16 mouse cellular contexts compared by ENCODE assay signal in genomic region chr1:36224648-36225047, GRCm38 (mm10). TPM values are rescaled to one million over a fixed set of nuclear protein-coding genes. Genes with fewer than 3 reads are reported as not detected.
DNase-seq lines count a peak whose midpoint lies in the region; ATAC-seq and TF ChIP-seq lines count a peak whose summit lies in the region.
"Had no signal": no experiment of that assay in that cellular context is flagged by ENCODE, and none has a peak within 500 bp of the region (broad histone marks: within the 10 kb centered on the region; RNA-seq: fewer than 3 reads in every experiment).

No protein-coding gene starts in this region.

- no peak overlapping the region for H3K4me2 ChIP-seq in hindbrain, postnatal 0 days (ENCODE audit: low read depth, low read length)
- no peak overlapping the region for H3K4me2 ChIP-seq in hindbrain, embryonic 16.5 days (ENCODE audit: low read length)
- no peak overlapping the region for H3K4me2 ChIP-seq in midbrain, embryonic 14.5 days (ENCODE audit: low read length)
- no peak overlapping the region for H3K4me2 ChIP-seq in midbrain, embryonic 13.5 days (replicated peaks)
- no peak overlapping the region for H3K4me2 ChIP-seq in stomach, postnatal 0 days (replicated peaks; ENCODE audit: low read depth)
- H3K4me2 ChIP-seq: limb, embryonic 12.5 days had no signal

- H3K27me3 ChIP-seq in hindbrain, postnatal 0 days (ENCODE audit: insufficient read depth, low read length) = no peaks in the 10 kb centered on the region
- no peaks in the 10 kb centered on the region for H3K27me3 ChIP-seq in hindbrain, embryonic 16.5 days (replicated peaks; ENCODE audit: control insufficient read depth, insufficient read depth, low read length)
- no peaks in the 10 kb centered on the region for H3K27me3 ChIP-seq in midbrain, embryonic 14.5 days (ENCODE audit: control insufficient read depth, insufficient read depth, low read length)
- H3K27me3 ChIP-seq in midbrain, embryonic 13.5 days = no peaks in the 10 kb centered on the region
- H3K27me3 ChIP-seq in stomach, postnatal 0 days (ENCODE audit: control insufficient read depth, insufficient read depth, low read length) = no peaks in the 10 kb centered on the region
- H3K27me3 ChIP-seq: limb, embryonic 12.5 days had no signal

- no peak overlapping the region for H3K4me3 ChIP-seq in hindbrain, postnatal 0 days (ENCODE audit: low read length)
- H3K4me3 ChIP-seq in hindbrain, embryonic 16.5 days (ENCODE audit: low read length) = no peak overlapping the region
- no peak overlapping the region for H3K4me3 ChIP-seq in midbrain, embryonic 14.5 days (replicated peaks; ENCODE audit: low read depth, low read length)
- H3K4me3 ChIP-seq in midbrain, embryonic 13.5 days (replicated peaks) = no peak overlapping the region
- H3K4me3 ChIP-seq in stomach, postnatal 0 days (ENCODE audit: low read depth, low read length) = no peak overlapping the region
- H3K4me3 ChIP-seq: embryonic facial prominence, embryonic 10.5 days; forebrain, embryonic 10.5 days; limb, embryonic 12.5 days had no signal

- no peak for ATAC-seq in hindbrain, postnatal 0 days
- no peak for ATAC-seq in hindbrain, embryonic 16.5 days
- no peak for ATAC-seq in midbrain, embryonic 14.5 days (ENCODE audit: low FRiP score, low TSS enrichment)
- ATAC-seq in midbrain, embryonic 13.5 days = no peak
- no peak for ATAC-seq in stomach, postnatal 0 days (ENCODE audit: low FRiP score, low TSS enrichment)

- no peak overlapping the region for H3K27ac ChIP-seq in hindbrain, postnatal 0 days
- no peak overlapping the region for H3K27ac ChIP-seq in hindbrain, embryonic 16.5 days (ENCODE audit: low read depth, low read length)
- H3K27ac ChIP-seq in midbrain, embryonic 14.5 days (replicated peaks; ENCODE audit: low read depth, low read length) = no peak overlapping the region
- H3K27ac ChIP-seq in midbrain, embryonic 13.5 days = no peak overlapping the region
- no peak overlapping the region for H3K27ac ChIP-seq in stomach, postnatal 0 days (replicated peaks)
- H3K27ac ChIP-seq: embryonic facial prominence, embryonic 10.5 days; forebrain, embryonic 10.5 days; limb, embryonic 12.5 days had no signal

- no peaks in the 10 kb centered on the region for H3K4me1 ChIP-seq in hindbrain, postnatal 0 days (ENCODE audit: insufficient read depth, low read length)
- H3K4me1 ChIP-seq in hindbrain, embryonic 16.5 days (ENCODE audit: control insufficient read depth, insufficient read depth, low read depth, low read length) = no peaks in the 10 kb centered on the region
- H3K4me1 ChIP-seq in midbrain, embryonic 14.5 days (ENCODE audit: control insufficient read depth, insufficient read depth, low read length) = no peaks in the 10 kb centered on the region
- H3K4me1 ChIP-seq in midbrain, embryonic 13.5 days (replicated peaks) = no peaks in the 10 kb centered on the region
- H3K4me1 ChIP-seq in stomach, postnatal 0 days (replicated peaks; ENCODE audit: control insufficient read depth, insufficient read depth) = no peaks in the 10 kb centered on the region
- H3K4me1 ChIP-seq: embryonic facial prominence, embryonic 10.5 days; forebrain, embryonic 10.5 days; limb, embryonic 12.5 days had no signal

- DNase-seq in hindbrain, postnatal 0 days (ENCODE audit: low spot score) = peak; percentile 28
- DNase-seq in midbrain, embryonic 14.5 days = peak; percentile 49
- DNase-seq in NIH3T3 (ENCODE audit: low read depth) = peak; percentile 59
- no peak for DNase-seq in stomach, postnatal 0 days (ENCODE audit: low spot score)
- DNase-seq in thymus, postnatal 36 days = no peak
- DNase-seq: adrenal gland, postnatal 10 days; cerebellum, adult 11 months; gastrocnemius, postnatal 36 days; heart, postnatal 10 days; kidney, adult 11 months; right cerebral cortex, postnatal 14 days had no signal

- H3K9me3 ChIP-seq in hindbrain, postnatal 0 days (ENCODE audit: low read length) = no peaks in the 10 kb centered on the region
- H3K9me3 ChIP-seq in hindbrain, embryonic 16.5 days (ENCODE audit: control insufficient read depth, low read length) = no peaks in the 10 kb centered on the region
- H3K9me3 ChIP-seq in midbrain, embryonic 14.5 days (ENCODE audit: control insufficient read depth, low read length) = no peaks in the 10 kb centered on the region
- H3K9me3 ChIP-seq in midbrain, embryonic 13.5 days = no peaks in the 10 kb centered on the region
- no peaks in the 10 kb centered on the region for H3K9me3 ChIP-seq in stomach, postnatal 0 days (ENCODE audit: control insufficient read depth, low read length)
- H3K9me3 ChIP-seq: embryonic facial prominence, embryonic 10.5 days; forebrain, embryonic 10.5 days; limb, embryonic 12.5 days had no signal

- 86% methylated on average over 3 of the region's 3 CpGs for WGBS in hindbrain, postnatal 0 days
- WGBS in hindbrain, embryonic 16.5 days = 88% methylated on average over 3 of the region's 3 CpGs
- 84% methylated on average over 3 of the region's 3 CpGs for WGBS in midbrain, embryonic 14.5 days
- 86% methylated on average over 3 of the region's 3 CpGs for WGBS in midbrain, embryonic 13.5 days
- 76% methylated on average over 3 of the region's 3 CpGs for WGBS in stomach, postnatal 0 days

- peak; percentile 50 for TF ChIP-seq CTCF in hindbrain, postnatal 0 days (IDR thresholded peaks at IDR 0.05; ENCODE audit: low read depth)
- TF ChIP-seq CTCF in stomach, postnatal 0 days (IDR thresholded peaks at IDR 0.05; ENCODE audit: low read depth) = peak; percentile 67

- H3K36me3 ChIP-seq in hindbrain, postnatal 0 days (ENCODE audit: insufficient read depth, low read length) = peaks cover 24% of the 10 kb centered on the region
- H3K36me3 ChIP-seq in hindbrain, embryonic 16.5 days (ENCODE audit: control insufficient read depth, insufficient read depth, low read length) = peaks cover 12% of the 10 kb centered on the region
- peaks cover 69% of the 10 kb centered on the region for H3K36me3 ChIP-seq in midbrain, embryonic 14.5 days (ENCODE audit: control insufficient read depth, insufficient read depth, low read length)
- peaks cover 76% of the 10 kb centered on the region for H3K36me3 ChIP-seq in midbrain, embryonic 13.5 days
- H3K36me3 ChIP-seq in stomach, postnatal 0 days (ENCODE audit: control insufficient read depth, insufficient read depth, low read length) = peaks cover 7% of the 10 kb centered on the region

- TF ChIP-seq EP300 in stomach, postnatal 0 days (optimal IDR thresholded peaks at IDR 0.05) = no peak

- no peak overlapping the region for H3K9ac ChIP-seq in hindbrain, postnatal 0 days (replicated peaks; ENCODE audit: low read length)
- no peak overlapping the region for H3K9ac ChIP-seq in hindbrain, embryonic 16.5 days (ENCODE audit: low read depth, low read length)
- no peak overlapping the region for H3K9ac ChIP-seq in midbrain, embryonic 14.5 days (replicated peaks; ENCODE audit: low read length)
- no peak overlapping the region for H3K9ac ChIP-seq in midbrain, embryonic 13.5 days (replicated peaks)
- no peak overlapping the region for H3K9ac ChIP-seq in stomach, postnatal 0 days (ENCODE audit: low read length)
- H3K9ac ChIP-seq: limb, embryonic 12.5 days had no signal

RNA-seq across cellular contexts. Expression of gene Uggt1, which starts 19.9 kb away (rescaled TPM):
- total RNA-seq in hindbrain, postnatal 0 days (2014; rRNA removed) = 33.5 and 40.2 TPM in 2 replicates
- 22.1 and 24.3 TPM in 2 replicates for polyA plus RNA-seq in hindbrain, postnatal 0 days (2015; fragmentation: Nextera tagmentation; extraction: Ambion mirVana)
- 40.2 and 48.8 TPM in 2 replicates for polyA plus RNA-seq in hindbrain, embryonic 16.5 days (2015; fragmentation: Nextera tagmentation; extraction: Ambion mirVana)
- polyA plus RNA-seq in midbrain, embryonic 14.5 days (2014; fragmentation: Nextera tagmentation; extraction: Ambion mirVana) = 54.0 and 73.8 TPM in 2 replicates
- 49.9 and 53.7 TPM in 2 replicates for polyA plus RNA-seq in midbrain, embryonic 13.5 days (2015; fragmentation: Nextera tagmentation; extraction: Ambion mirVana)
- 28.9 and 31.7 TPM in 2 replicates for polyA plus RNA-seq in stomach, postnatal 0 days (2015; fragmentation: Nextera tagmentation; extraction: Ambion mirVana)

RNA-seq across cellular contexts. Expression of gene Neurl3, which starts 49.8 kb away (rescaled TPM):
- total RNA-seq in hindbrain, postnatal 0 days (2014; rRNA removed) = 0.16 and 1.2 TPM in 2 replicates
- polyA plus RNA-seq in hindbrain, postnatal 0 days (2015; fragmentation: Nextera tagmentation; extraction: Ambion mirVana) = 1.8 and 2.1 TPM in 2 replicates
- 1.4 and 2.0 TPM in 2 replicates for polyA plus RNA-seq in hindbrain, embryonic 16.5 days (2015; fragmentation: Nextera tagmentation; extraction: Ambion mirVana)
- 0.90 and 1.2 TPM in 2 replicates for polyA plus RNA-seq in midbrain, embryonic 14.5 days (2014; fragmentation: Nextera tagmentation; extraction: Ambion mirVana)
- polyA plus RNA-seq in midbrain, embryonic 13.5 days (2015; fragmentation: Nextera tagmentation; extraction: Ambion mirVana) = 0.67 and 0.85 TPM in 2 replicates
- 24.4 TPM in 2 replicates for polyA plus RNA-seq in stomach, postnatal 0 days (2015; fragmentation: Nextera tagmentation; extraction: Ambion mirVana)

Comparison
In these comparisons a context has a peak if more than half of its experiments do, and no peak if none do; other contexts are left out.
1. DNase-seq: peak in hindbrain, postnatal 0 days (single experiment), midbrain, embryonic 14.5 days (single experiment) and NIH3T3 (single experiment); none in stomach, postnatal 0 days (single experiment) and thymus, postnatal 36 days (0 of 2).